Mouse (Mus musculus): Measurements from ENCODE around the gene Fxyd1.

The Fxyd1 gene

GRCm38 (mm10) chr7:31057071-31057470 lies at the start of gene Fxyd1:
Fxyd1 (minus strand) TSS chr7:31057199.
- no peak for DNase-seq (ENCODE audit: low spot score)

DNA sequence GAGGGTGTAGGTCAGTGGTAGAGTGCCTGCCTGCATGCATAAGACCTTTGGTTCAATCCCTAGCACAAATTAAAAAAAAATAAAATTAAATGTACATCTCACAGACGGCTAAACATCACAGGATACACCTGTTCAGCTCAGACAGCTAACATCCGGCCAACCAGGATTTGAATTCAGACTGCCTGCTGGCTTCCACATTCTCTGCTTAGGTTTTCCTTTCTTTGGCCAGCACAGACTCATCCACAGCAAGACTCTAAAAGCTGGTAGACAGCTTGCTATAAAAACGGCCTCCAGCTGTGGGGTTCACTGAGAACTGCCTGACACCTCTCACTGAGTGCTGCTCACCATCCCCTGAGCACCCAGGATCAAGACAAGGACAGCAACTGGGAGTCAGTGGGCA lies 49.2 kb upstream of the Fxyd1 start:
- DNase-seq (ENCODE audit: low spot score), result no peak

GRCm38 (mm10) chr7:31105061-31105768 lies 48.2 kb upstream of the Fxyd1 start:
- peak; percentile 55 for DNase-seq (ENCODE audit: low spot score)

GRCm38 (mm10) chr7:31100786-31101185 lies 43.8 kb upstream of the Fxyd1 start:
- no peak for DNase-seq (ENCODE audit: low spot score)

DNA sequence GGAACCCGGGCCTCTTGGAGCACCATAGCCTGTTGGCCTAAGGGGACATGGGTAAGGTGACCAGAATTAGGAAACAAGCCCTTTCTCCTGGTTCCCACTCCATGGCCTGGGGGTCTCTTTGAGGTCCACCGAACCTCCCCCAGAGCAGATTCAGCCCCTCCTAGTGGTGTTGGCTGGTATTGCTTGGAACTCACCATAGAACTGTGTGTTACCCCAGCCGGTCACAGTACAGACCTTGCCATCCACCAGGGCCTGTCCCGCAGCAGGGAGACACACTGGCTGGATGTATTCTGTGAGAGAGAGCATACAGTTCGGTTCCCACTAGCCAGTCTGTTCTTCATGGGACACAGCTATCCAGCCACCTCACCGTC lies 42.6 kb upstream of the Fxyd1 start:
- no peak for DNase-seq (ENCODE audit: low spot score)

DNA sequence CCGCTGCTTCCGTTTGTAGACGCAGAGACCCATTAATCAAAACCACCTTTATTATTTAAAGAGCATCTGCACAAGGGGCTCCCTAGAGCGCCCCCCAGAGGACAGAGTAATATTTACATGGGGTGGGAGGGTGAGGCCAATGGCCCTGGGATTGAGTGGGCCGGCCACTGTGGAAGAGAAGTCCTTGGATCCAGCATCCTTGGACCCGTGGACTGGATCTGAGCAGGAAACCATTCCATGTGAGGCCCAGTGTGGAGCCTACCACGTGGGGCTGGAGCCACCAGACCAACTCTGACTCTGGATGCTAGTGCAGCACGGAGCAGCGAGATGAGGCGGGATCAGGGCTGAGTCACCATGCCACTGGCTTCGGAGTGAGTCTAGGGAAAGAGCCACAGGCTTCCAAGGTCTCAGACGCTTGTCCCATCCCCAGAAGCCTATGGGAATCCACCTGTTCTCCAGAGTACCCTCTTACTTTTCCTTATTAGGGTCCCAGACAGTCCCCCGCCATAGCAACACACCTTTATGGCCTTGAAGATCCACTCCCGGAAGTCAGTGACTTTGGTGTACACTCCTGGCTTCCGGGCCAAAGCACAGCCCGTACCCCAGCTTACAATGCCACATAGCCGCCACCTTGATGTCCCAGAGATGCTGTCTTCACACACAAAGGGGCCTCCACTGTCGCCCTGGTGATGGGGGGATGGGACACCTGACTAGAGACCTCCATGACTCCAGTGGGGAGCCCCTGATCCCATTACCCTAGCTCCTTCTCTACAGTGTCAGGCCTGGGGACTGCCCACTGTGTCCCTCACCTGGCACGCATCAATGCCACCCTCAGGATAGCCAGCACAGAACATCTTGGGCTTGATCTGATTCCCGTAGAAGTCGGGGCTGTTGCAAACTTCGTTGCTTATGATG lies 42.0 kb upstream of the Fxyd1 start:
- no peak for DNase-seq (ENCODE audit: low spot score)

GRCm38 (mm10) chr7:31097583-31098248 lies 40.7 kb upstream of the Fxyd1 start:
- DNase-seq (ENCODE audit: low spot score), result peak; percentile 89

DNA sequence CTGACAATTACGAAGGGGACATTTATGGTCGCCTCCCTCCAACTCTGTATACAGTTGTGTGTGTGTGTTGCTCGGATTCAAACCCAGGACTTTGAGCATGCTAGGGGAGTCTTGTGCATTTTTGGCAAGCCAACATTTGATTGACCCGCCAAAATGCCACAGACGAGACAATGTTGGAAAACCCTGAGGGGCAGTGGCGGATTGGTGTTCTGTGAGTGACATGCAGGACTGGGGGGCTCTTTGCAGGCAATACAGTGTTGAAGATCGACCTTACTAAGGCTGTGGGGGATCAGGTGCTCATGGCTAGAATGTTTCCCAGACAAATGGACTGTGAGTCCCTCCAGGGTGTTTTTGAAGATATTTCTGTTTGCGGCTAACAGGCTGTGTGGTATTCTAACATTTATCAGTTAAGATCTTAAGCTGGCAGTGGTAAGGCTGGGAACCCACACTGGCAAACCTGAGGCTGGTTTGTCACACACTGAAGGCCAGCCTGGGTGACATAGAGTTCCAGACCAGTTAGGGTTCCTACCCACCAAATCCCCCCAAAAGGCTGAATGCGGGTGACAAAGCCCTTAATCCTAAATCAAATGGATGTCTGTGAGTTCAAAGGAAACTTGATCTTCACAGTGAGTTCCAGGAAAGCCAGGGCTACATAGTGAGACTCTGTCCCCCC lies 40.0 kb upstream of the Fxyd1 start:
- DNase-seq (ENCODE audit: low spot score), result no peak

DNA sequence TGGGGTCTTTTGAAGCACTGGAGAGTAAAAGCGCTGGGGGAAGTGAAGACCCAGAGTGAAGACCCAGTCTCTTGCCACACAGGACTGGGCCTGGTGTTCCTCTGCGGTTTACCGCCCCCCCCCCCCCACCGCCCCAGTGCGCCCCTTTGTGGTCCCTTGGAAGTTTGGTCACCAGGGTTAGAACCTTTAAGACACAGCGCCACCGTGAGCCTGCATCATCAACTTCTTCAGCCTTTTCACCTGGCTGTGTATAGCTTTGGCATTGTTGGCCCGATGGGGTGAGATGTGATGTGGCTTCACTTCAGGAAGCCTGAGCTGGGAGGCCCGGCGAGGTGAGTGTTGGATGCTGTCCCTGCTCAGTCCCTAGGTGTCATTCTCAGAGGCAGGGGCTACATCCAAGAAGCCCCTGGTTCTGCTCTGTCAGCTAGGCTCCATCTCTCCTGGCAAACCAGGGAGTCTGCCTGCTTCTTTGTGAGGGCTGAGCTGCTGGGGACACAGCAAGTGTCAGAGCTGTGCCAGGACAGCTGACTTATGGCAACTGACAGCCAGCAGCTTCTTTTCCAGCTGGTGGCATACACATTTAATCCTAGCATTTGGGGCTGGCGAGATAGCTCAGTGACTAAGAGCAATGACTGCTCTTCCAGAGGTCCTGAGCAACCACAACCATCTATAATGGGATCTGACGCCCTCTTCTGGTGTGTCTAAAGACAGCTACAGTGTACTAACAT lies 37.9 kb upstream of the Fxyd1 start:
- DNase-seq (ENCODE audit: low spot score), result no peak

DNA sequence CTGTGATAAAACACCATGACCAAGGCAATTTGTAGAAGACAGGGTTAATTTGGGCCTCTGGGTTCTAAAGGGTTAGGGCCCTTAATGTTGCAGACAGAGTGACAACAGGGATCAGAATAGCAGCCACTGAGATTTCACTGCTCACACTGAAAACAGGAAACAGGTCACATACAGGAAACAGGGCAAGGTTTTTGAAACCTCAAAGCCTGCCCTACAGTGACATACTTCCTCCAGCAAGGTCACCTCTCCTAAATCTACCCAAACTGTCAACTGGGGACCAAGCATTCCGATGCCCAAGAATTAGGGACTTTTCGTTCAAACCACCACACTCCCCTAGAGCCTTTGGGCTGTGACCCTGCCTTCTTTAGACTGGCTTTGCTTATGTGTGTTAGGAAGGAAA lies 32.7 kb upstream of the Fxyd1 start:
- DNase-seq (ENCODE audit: low spot score), result no peak

DNA sequence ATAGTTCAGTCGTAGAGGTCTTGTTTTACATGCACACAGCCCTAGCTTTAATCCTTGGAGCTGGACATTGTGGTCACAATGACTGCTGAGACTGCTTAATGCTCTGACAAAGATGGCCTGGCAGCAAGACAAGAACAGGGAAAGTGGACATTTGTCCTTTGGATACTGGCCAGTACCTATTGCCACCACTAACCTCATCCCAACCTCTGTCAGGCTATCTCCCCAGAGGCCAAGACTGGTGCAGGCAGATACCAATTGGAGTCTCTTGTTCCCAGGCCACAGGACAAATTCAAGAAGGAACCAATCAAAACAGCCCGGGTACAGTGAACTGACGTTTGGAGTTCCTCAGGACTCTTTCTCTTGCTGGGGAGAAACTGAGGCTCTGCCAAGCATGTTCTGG lies 31.2 kb upstream of the Fxyd1 start:
- no peak for DNase-seq (ENCODE audit: low spot score)

DNA sequence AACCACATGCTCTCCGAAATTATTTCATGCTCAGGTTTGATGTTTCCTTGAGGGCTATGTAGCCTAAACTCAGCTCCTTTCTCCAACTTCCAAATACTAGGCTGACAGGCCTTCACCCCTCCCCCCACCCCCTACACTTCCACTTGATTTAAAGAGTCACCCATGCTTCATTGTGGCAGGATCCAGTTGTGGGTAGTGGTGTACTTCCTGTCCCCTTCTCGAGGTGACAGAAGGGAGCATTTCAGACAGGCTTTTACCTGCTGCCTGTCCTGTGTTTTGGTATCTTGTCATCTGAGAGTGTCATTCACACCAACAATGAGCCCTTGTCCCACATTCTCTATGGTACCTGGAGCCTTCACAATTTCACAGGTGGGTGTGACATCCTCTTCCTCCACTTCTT lies 30.3 kb upstream of the Fxyd1 start:
- no peak for DNase-seq (ENCODE audit: low spot score)

DNA sequence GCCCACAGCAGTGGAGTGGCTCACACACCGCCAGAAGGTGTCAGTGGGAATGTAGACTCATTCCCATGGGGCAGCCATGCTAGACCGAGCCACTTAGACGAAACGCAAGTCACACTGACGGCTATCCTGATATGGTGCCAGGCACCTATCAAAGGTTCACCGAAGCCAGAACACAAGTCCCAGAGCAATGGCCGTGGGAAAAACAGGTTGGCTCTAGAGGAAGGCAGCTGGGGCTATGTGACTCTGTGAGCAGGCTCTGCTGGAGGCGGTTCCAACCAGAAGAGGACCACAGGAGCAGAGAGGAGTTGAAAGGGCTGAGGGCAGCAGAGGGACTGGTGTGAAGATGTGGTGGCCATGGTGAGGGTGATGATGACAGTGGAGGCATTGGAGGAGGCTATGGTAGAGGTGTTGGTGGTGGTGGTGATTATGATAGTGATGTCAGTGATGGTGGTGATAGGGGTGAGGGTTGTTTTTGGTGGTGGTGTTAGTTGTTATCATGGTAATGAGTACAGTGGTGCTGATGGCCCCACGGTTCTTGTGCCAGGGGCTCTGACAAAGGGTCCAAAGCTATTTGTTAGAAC lies 29.3 kb upstream of the Fxyd1 start:
- no peak for DNase-seq (ENCODE audit: low spot score)

DNA sequence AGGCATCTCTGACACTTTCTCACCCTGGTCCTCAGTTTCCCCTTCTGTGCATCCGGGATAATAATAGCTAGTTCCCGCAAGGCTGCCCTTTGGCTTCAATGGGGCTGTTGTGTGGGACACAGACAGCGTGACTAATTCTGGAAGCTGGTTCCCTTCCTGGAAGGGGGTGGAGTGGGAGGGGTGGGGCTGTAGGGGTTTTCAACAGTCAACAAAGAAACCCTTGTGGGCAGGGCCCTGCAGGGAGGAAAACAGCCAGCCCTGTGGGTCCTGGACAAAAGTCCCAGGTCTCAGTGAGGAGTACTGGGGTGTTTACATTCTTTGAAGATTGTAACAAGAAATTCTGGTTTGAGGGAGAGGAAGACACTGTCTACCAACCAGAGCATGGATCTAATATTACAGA lies 28.2 kb upstream of the Fxyd1 start:
- DNase-seq (ENCODE audit: low spot score), result no peak

DNA sequence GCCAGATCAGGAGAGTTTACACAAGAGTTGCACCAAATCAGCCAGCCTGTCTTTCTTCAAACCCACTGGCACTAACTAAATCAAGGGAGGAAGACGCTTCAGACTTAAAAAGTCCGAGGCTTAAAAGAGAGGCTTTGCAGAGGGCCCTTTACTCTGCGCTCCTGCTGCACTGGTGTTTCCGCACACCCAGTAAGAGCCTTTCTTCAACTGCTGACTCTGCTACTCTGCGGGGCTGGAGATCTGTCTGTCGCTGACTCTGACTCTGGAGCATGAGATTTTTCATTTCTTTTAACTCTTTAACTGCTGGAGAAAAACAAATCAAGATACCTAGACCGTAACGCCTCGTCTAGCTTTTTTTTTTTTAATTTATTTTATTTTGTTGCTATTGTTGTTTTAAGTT lies 27.1 kb upstream of the Fxyd1 start:
- no peak for DNase-seq (ENCODE audit: low spot score)

DNA sequence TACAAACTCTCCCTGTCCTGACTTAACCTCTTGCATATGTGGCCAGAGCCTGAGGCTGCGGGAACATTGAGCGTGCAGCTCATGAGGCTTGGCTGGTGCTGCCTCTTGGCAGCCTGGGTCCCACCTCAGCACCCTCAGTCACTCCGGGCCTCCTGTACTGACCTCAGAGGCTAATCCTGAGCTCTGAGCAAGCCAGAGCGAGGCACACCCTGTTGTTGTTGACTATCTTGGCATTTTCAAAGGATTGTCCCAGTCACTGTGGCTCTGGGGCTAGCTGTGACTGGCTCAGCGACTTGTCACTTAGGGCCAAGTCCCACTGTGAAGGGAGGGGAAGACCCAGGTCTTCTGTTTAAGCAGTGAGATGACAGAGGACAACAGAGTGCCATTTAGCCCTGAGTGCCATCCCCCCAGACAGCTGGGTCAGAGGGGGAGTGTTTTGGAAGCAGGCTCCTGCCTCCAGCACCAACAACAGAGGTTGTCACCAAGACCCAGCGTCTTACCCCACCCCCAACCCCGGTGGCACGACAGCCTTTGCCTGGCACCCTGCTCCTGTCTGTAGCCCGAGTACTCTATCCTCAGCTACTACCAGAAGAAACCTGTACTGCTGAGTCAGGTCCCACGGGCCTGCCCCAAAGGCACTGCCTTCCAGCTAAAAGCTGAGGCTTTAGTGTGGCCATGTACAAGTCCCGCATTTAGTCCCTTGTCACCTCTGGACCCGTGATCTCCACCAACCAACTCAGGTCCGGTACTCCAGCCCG lies 26.0 kb upstream of the Fxyd1 start:
- peak; percentile 51 for DNase-seq (ENCODE audit: low spot score)

GRCm38 (mm10) chr7:31082106-31082505 lies 25.1 kb upstream of the Fxyd1 start:
- DNase-seq (ENCODE audit: low spot score), result no peak

DNA sequence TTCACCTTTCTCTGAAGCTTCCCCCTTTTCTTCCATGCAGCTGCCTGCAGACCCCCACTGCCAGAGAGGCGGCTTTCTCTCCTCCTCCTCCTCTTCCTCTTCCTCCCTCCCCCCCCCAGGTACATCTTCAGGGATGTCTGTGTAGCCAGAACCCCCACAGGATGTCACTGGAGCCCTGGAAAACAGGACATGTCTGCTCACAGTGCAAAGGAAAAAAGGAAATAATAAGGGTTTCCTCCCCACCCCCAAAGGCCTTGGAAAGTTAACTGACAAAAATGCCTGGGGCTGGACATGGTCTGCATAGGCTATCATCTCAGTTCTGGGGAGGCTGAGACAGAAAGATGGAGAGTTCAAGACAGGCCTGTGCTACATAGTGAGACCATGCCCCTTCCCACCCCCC lies 24.1 kb upstream of the Fxyd1 start:
- no peak for DNase-seq (ENCODE audit: low spot score)

DNA sequence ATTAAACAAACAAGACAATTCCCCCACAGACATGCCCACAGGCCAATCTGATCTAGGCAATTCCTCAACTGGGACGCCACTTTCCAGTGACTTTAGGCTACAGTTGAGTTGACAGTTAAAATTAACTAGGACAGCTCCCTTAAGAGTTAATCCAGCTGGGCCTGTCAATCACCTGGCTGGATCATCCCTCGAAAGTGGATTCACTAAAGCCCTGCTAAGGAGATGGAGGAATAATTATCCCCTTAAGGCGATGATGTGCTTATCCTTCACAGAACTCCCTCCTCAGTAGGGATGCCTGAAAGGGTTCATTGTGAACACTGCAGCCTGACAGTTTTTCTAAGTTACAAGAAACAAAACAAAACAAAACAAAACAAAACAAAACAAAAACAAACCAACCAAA lies 23.6 kb upstream of the Fxyd1 start:
- no peak for DNase-seq (ENCODE audit: low spot score)

DNA sequence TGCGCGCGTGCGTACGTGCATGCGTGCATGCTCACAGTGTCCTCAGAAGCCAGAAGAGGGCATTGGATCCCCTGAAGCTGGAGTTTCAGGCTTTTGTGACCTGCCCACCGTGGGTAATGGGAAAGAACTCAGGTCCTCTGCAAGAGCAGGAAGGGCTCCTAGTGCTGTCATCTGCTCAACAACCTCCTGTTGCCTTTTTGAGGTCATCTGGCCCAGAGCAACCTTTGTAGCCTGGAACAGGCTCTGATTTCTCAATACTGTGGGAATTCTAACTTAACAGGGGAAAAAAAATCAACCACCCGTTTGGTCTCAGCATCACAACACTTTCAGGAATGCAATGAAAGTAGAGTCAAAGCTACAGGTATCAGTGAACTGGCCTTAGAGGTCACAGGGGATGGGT lies 22.7 kb upstream of the Fxyd1 start:
- no peak for DNase-seq (ENCODE audit: low spot score)

All from urinary bladder, postnatal 25 days (tissue).